Comparison of ENCODE assay signal across 32 mouse cellular contexts in the genomic region with DNA sequence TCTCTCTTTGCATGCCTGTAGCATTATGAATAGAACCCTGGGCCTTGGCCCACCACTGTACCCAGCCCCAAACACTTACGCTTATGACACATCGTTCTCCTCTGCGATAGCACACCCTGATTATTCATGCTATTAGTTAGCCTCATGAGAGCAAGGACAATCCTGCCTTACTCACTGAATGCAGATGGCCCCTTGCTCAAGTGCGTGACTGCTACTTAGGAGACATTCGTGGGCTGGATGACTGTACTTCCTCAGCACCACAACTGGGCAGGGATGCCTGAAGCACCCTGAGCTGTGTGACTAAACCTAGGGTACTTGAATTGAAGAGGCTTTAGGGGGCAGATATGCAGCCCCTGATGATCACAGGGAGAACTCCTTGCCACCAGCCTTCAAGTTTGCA.
DNase-seq lines count a peak whose midpoint lies in the region; ATAC-seq and TF ChIP-seq lines count a peak whose summit lies in the region.
"Had no signal": no experiment of that assay in that cellular context is flagged by ENCODE, and none has a peak within 500 bp of the region (broad histone marks: within the 10 kb centered on the region; RNA-seq: fewer than 3 reads in every experiment).

No protein-coding gene starts in this region.

- H3K9me3 ChIP-seq in forebrain, embryonic 12.5 days = 0 out of 2 replicates have a peak, but pooled peaks cover 3% of the 10 kb centered on the region
- H3K9me3 ChIP-seq in forebrain, embryonic 11.5 days (ENCODE audit: control insufficient read depth, low read length) = no peaks in the 10 kb centered on the region
- H3K9me3 ChIP-seq: embryonic facial prominence, embryonic 10.5 days; embryonic facial prominence, embryonic 15.5 days; heart, embryonic 13.5 days; hindbrain, embryonic 15.5 days; kidney, embryonic 15.5 days; limb, embryonic 10.5 days; limb, embryonic 15.5 days; liver, embryonic 13.5 days had no signal

- intact Hi-C loops in left cerebral cortex, adult 2 months (cut with DNase I) = loop anchor here (5.0 kb wide), 2 partner anchors 217 to 317 kb away; no protein-coding TSS in a partner anchor
- intact Hi-C loops in left cerebral cortex, postnatal 10 days (cut with DNase I) = no loop called here

- no peak for DNase-seq in forebrain, embryonic 11.5 days (ENCODE audit: low spot score)
- no peak for DNase-seq in left cerebral cortex, adult 2 months (ENCODE audit: extremely low spot score in 1 of 2, low spot score in 2 of 2)
- no peak for DNase-seq in left cerebral cortex, postnatal 10 days (ENCODE audit: extremely low spot score in 1 of 2, low spot score in 2 of 2)
- peak; percentile 40 for DNase-seq in adrenal gland, postnatal 14 days
- DNase-seq in adrenal gland, postnatal 36 days = peak; percentile 24 to 38
- no peak for DNase-seq in heart, adult 11 months
- DNase-seq: B cell, adult 2 months; cerebellum, adult 18-20 months; cerebellum, postnatal 10 days; gastrocnemius, postnatal 25 days; heart, postnatal 10 days; kidney, adult 18-20 months; kidney, postnatal 25 days; liver, embryonic 13.5 days; lung, adult 18-20 months; lung, postnatal 4 days; right cerebral cortex, postnatal 4 days; thymus, adult 18-20 months; thymus, postnatal 36 days had no signal

- no peak overlapping the region for H3K4me2 ChIP-seq in forebrain, embryonic 12.5 days
- H3K4me2 ChIP-seq in forebrain, embryonic 11.5 days (ENCODE audit: low read depth, low read length, severe bottlenecking) = no peak overlapping the region
- H3K4me2 ChIP-seq: embryonic facial prominence, embryonic 15.5 days; heart, embryonic 13.5 days; hindbrain, embryonic 15.5 days; kidney, embryonic 15.5 days; limb, embryonic 15.5 days; liver, embryonic 13.5 days; neural tube, embryonic 13.5 days had no signal

- no peaks in the 10 kb centered on the region for H3K36me3 ChIP-seq in forebrain, embryonic 12.5 days (replicated peaks)
- no peaks in the 10 kb centered on the region for H3K36me3 ChIP-seq in forebrain, embryonic 11.5 days (ENCODE audit: control insufficient read depth, insufficient read depth, low read length)
- H3K36me3 ChIP-seq: embryonic facial prominence, embryonic 10.5 days; embryonic facial prominence, embryonic 15.5 days; heart, embryonic 13.5 days; hindbrain, embryonic 15.5 days; kidney, embryonic 15.5 days; limb, embryonic 10.5 days; limb, embryonic 15.5 days; liver, embryonic 13.5 days; neural tube, embryonic 13.5 days had no signal

- no peak overlapping the region for H3K9ac ChIP-seq in forebrain, embryonic 12.5 days
- H3K9ac ChIP-seq in forebrain, embryonic 11.5 days (ENCODE audit: low read length) = no peak overlapping the region
- H3K9ac ChIP-seq: embryonic facial prominence, embryonic 15.5 days; heart, embryonic 13.5 days; hindbrain, embryonic 15.5 days; kidney, embryonic 15.5 days; limb, embryonic 15.5 days; liver, embryonic 13.5 days; neural tube, embryonic 13.5 days had no signal

- peak overlapping the region; percentile 19; the same call in 1 of the 2 replicates for H3K27ac ChIP-seq in forebrain, embryonic 12.5 days
- H3K27ac ChIP-seq in forebrain, embryonic 11.5 days (ENCODE audit: low read depth, low read length) = no peak overlapping the region
- H3K27ac ChIP-seq in left cerebral cortex, adult 2 months = peak overlapping the region; percentile 90; the same call in 1 of the 2 replicates
- H3K27ac ChIP-seq: embryonic facial prominence, embryonic 10.5 days; embryonic facial prominence, embryonic 15.5 days; heart, embryonic 13.5 days; kidney, embryonic 15.5 days; limb, embryonic 10.5 days; limb, embryonic 15.5 days; liver, embryonic 13.5 days; neural tube, embryonic 13.5 days; stomach, postnatal 0 days had no signal

- no peaks in the 10 kb centered on the region for H3K27me3 ChIP-seq in forebrain, embryonic 12.5 days
- H3K27me3 ChIP-seq in forebrain, embryonic 11.5 days (ENCODE audit: control insufficient read depth, insufficient read depth, low read length) = no peaks in the 10 kb centered on the region
- H3K27me3 ChIP-seq: embryonic facial prominence, embryonic 15.5 days; hindbrain, embryonic 15.5 days; liver, embryonic 13.5 days; megakaryocyte, embryonic 14.5 days; neural tube, embryonic 13.5 days had no signal

- TF ChIP-seq CTCF in left cerebral cortex, adult 2 months (IDR thresholded peaks at IDR 0.05) = no peak

- no peak overlapping the region for H3K4me3 ChIP-seq in forebrain, embryonic 12.5 days (replicated peaks)
- H3K4me3 ChIP-seq in forebrain, embryonic 11.5 days (ENCODE audit: low read depth, low read length) = no peak overlapping the region
- no peak overlapping the region for H3K4me3 ChIP-seq in left cerebral cortex, adult 2 months
- H3K4me3 ChIP-seq: embryonic facial prominence, embryonic 10.5 days; embryonic facial prominence, embryonic 15.5 days; heart, embryonic 13.5 days; hindbrain, embryonic 15.5 days; kidney, embryonic 15.5 days; limb, embryonic 10.5 days; limb, embryonic 15.5 days; liver, embryonic 13.5 days; megakaryocyte, embryonic 14.5 days; neural tube, embryonic 13.5 days had no signal

- ATAC-seq in forebrain, embryonic 12.5 days (ENCODE audit: low FRiP score) = no peak
- ATAC-seq in forebrain, embryonic 11.5 days (replicated peaks; ENCODE audit: low FRiP score) = no peak
- ATAC-seq: activated CD4-positive, CD25-positive, alpha-beta regulatory T cell, adult 4 months; lung, postnatal 0 days had no signal

- peaks cover 40% of the 10 kb centered on the region for H3K4me1 ChIP-seq in forebrain, embryonic 12.5 days
- peaks cover 5% of the 10 kb centered on the region; the same call in 1 of the 2 replicates for H3K4me1 ChIP-seq in forebrain, embryonic 11.5 days (replicated peaks; ENCODE audit: control insufficient read depth, insufficient read depth, low read length)
- H3K4me1 ChIP-seq: heart, embryonic 13.5 days; liver, embryonic 13.5 days; megakaryocyte, embryonic 14.5 days had no signal

- 56% methylated on average over 5 of the region's 5 CpGs for WGBS in forebrain, embryonic 12.5 days
- 71% methylated on average over 5 of the region's 5 CpGs for WGBS in forebrain, embryonic 11.5 days

Comparison
In these comparisons a context has a peak if more than half of its experiments do, and no peak if none do; other contexts are left out.
1. DNase-seq: peak in adrenal gland, postnatal 14 days (single experiment) and adrenal gland, postnatal 36 days (2 of 2); none in forebrain, embryonic 11.5 days (single experiment), left cerebral cortex, adult 2 months (0 of 2), left cerebral cortex, postnatal 10 days (0 of 2) and heart, adult 11 months (single experiment).